8 mouse cellular contexts compared by ENCODE assay signal in the genomic region with DNA sequence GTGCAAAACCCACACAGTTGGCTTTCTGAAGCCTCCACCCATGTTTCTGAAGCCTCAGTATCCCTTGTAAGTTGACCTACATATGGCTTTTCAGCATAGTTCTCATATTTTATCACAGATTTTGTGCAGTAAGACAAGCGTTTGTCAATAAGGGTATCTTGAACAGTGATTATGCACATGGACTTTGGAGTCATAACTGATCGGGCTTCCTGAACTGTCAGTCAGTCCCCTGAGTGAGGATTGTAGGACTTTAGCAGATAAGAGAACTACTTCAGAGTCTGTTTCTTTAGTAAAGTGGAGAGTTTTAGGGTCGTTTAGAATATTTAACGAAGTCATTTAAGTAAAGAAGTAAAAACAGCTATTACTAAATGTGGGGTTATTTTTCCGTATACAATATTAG. TPM values are rescaled to one million over a fixed set of nuclear protein-coding genes. Genes with fewer than 3 reads are reported as not detected.
DNase-seq lines count a peak whose midpoint lies in the region; ATAC-seq and TF ChIP-seq lines count a peak whose summit lies in the region.

No protein-coding gene starts in this region.

- peak overlapping the region; percentile 94 for H3K4me2 ChIP-seq in heart, embryonic 16.5 days (ENCODE audit: low read depth, low read length)
- H3K4me2 ChIP-seq in forebrain, embryonic 15.5 days (replicated peaks): peak overlapping the region; percentile 49; the same call in 1 of the 2 replicates
- H3K4me2 ChIP-seq in liver, embryonic 15.5 days: peak overlapping the region; percentile 79

- no peak overlapping the region for H3K27ac ChIP-seq in heart, embryonic 16.5 days (ENCODE audit: low read length)
- no peak overlapping the region for H3K27ac ChIP-seq in ES-E14 (ENCODE audit: insufficient read depth, low read depth, low read length, poor library complexity, severe bottlenecking)
- H3K27ac ChIP-seq in forebrain, embryonic 15.5 days (replicated peaks): 0 out of 2 replicates have a peak overlapping the region, but pooled peaks have one; percentile 11
- H3K27ac ChIP-seq in liver, embryonic 15.5 days (replicated peaks): peak overlapping the region; percentile 68

- peaks cover 2% of the 10 kb centered on the region for H3K36me3 ChIP-seq in heart, embryonic 16.5 days (ENCODE audit: control insufficient read depth, insufficient read depth)
- peaks cover 13% of the 10 kb centered on the region for H3K36me3 ChIP-seq in ES-E14 (ENCODE audit: control insufficient read depth, insufficient read depth, low read length, poor library complexity, severe bottlenecking)
- H3K36me3 ChIP-seq in forebrain, embryonic 15.5 days: peaks cover 10% of the 10 kb centered on the region
- H3K36me3 ChIP-seq in liver, embryonic 15.5 days (replicated peaks): peaks cover 49% of the 10 kb centered on the region

- no peak for ATAC-seq in heart, embryonic 16.5 days (replicated peaks; ENCODE audit: extremely low read depth, insufficient read depth, low FRiP score)
- ATAC-seq in forebrain, embryonic 15.5 days (replicated peaks): no peak
- ATAC-seq in liver, embryonic 15.5 days (ENCODE audit: insufficient read depth): no peak
- ATAC-seq in megakaryocyte progenitor cell, adult 5-6 weeks (replicated peaks; ENCODE audit: poor library complexity): no peak

- H3K4me3 ChIP-seq in heart, embryonic 16.5 days (ENCODE audit: low read length): peak overlapping the region; percentile 59
- H3K4me3 ChIP-seq in ES-E14 (ENCODE audit: insufficient read depth in 1 of 2, low read depth in 1 of 2, low read length in 2 of 2, poor library complexity in 1 of 2, severe bottlenecking in 1 of 2): peak overlapping the region; percentile 72 to 76; a peak in 1 of 4 replicates
- H3K4me3 ChIP-seq in forebrain, embryonic 15.5 days: no peak overlapping the region
- H3K4me3 ChIP-seq in liver, embryonic 15.5 days (replicated peaks): peak overlapping the region; percentile 65

- intact Hi-C loops in heart, postnatal 25 days (cut with DNase I): no loop called here
- intact Hi-C loops in gastrocnemius, postnatal 36 days (cut with DNase I): no loop called here

- H3K4me1 ChIP-seq in heart, embryonic 16.5 days (ENCODE audit: control insufficient read depth, insufficient read depth, low read length): peaks cover 25% of the 10 kb centered on the region
- H3K4me1 ChIP-seq in ES-E14 (ENCODE audit: control insufficient read depth in 2 of 2, insufficient read depth in 2 of 2, low read length in 2 of 2, poor library complexity in 1 of 2): no peaks in the 10 kb centered on the region
- H3K4me1 ChIP-seq in forebrain, embryonic 15.5 days: peaks cover 30% of the 10 kb centered on the region
- H3K4me1 ChIP-seq in liver, embryonic 15.5 days (replicated peaks): peaks cover 69% of the 10 kb centered on the region

- in situ Hi-C loops in ES-E14 (cut with MboI; ENCODE audit: low sequenced_read_pairs in 2 of 2, unreplicated experiment in 2 of 2): no loop called here

- peak overlapping the region; percentile 70 for H3K9ac ChIP-seq in heart, embryonic 16.5 days (ENCODE audit: low read length)
- H3K9ac ChIP-seq in ES-E14 (ENCODE audit: insufficient read depth, low read depth, low read length, poor library complexity, severe bottlenecking): peak overlapping the region; percentile 29; the same call in 1 of the 2 replicates
- 0 out of 2 replicates have a peak overlapping the region, but pooled peaks have one; percentile 36 for H3K9ac ChIP-seq in forebrain, embryonic 15.5 days (replicated peaks)
- peak overlapping the region; percentile 57; the same call in 1 of the 2 replicates for H3K9ac ChIP-seq in liver, embryonic 15.5 days

- no peaks in the 10 kb centered on the region for H3K27me3 ChIP-seq in heart, embryonic 16.5 days (ENCODE audit: control insufficient read depth, insufficient read depth, low read length)
- H3K27me3 ChIP-seq in forebrain, embryonic 15.5 days: no peaks in the 10 kb centered on the region
- no peaks in the 10 kb centered on the region for H3K27me3 ChIP-seq in liver, embryonic 15.5 days

- H3K9me3 ChIP-seq in heart, embryonic 16.5 days (replicated peaks; ENCODE audit: control insufficient read depth, low read length): no peaks in the 10 kb centered on the region
- H3K9me3 ChIP-seq in ES-E14 (ENCODE audit: control insufficient read depth, insufficient read depth, low read depth, low read length): no peaks in the 10 kb centered on the region
- no peaks in the 10 kb centered on the region for H3K9me3 ChIP-seq in forebrain, embryonic 15.5 days
- H3K9me3 ChIP-seq in liver, embryonic 15.5 days (replicated peaks): no peaks in the 10 kb centered on the region

- 76% methylated on average over 5 of the region's 5 CpGs for WGBS in heart, embryonic 16.5 days
- 88% methylated on average over 5 of the region's 5 CpGs for WGBS in forebrain, embryonic 15.5 days
- 47% methylated on average over 5 of the region's 5 CpGs for WGBS in liver, embryonic 15.5 days (ENCODE audit: insufficient replicate concordance)

- no peak for DNase-seq in heart, postnatal 25 days (ENCODE audit: low spot score)
- no peak for DNase-seq in ES-E14 (ENCODE audit: low read depth, low spot score)
- DNase-seq in gastrocnemius, postnatal 36 days: no peak
- no peak for DNase-seq in layer of hippocampus, postnatal 36 days

TF ChIP-seq in ES-E14, 5 proteins besides CTCF, POLR2A, EP300 and RAD21:
- TF ChIP-seq ZNF384 (IDR thresholded peaks at IDR 0.05; ENCODE audit: low read depth, low read length): no peak
- no peak for TF ChIP-seq HCFC1 (IDR thresholded peaks at IDR 0.05; ENCODE audit: borderline replicate concordance, insufficient read depth, low read length)
- no peak for TF ChIP-seq ZC3H11A (IDR thresholded peaks at IDR 0.05; ENCODE audit: borderline replicate concordance, low read depth, low read length)
- TF ChIP-seq MAFK (IDR thresholded peaks at IDR 0.05; ENCODE audit: insufficient read depth, low read depth, low read length): no peak
- no peak for TF ChIP-seq CHD2 (IDR thresholded peaks at IDR 0.05; ENCODE audit: low read depth, low read length)

RNA-seq across cellular contexts. Expression of a gene that starts 6.2 kb away (rescaled TPM):
- 30.4 and 34.9 TPM in 2 replicates for polyA plus RNA-seq in heart, embryonic 16.5 days (2015; fragmentation: Nextera tagmentation; extraction: Ambion mirVana)
- total RNA-seq in heart, postnatal 25 days (2021): 10 to 100 TPM; 73.0 to 76.3 TPM
- total RNA-seq in ES-E14 (2012; rRNA removed): 27.9 and 28.5 TPM in 2 replicates
- 24.9 and 25.2 TPM in 2 replicates for polyA plus RNA-seq in forebrain, embryonic 15.5 days (2015; fragmentation: Nextera tagmentation; extraction: Ambion mirVana)
- 19.3 and 23.4 TPM in 2 replicates for polyA plus RNA-seq in liver, embryonic 15.5 days (2015; fragmentation: Nextera tagmentation; extraction: Ambion mirVana)
- 100 to 1,000 TPM in 1 of 2 experiments, 10 to 100 TPM in 1; 88.8 to 105 TPM for total RNA-seq in gastrocnemius, postnatal 36 days (2021)
- 10 to 100 TPM; 33.6 to 34.8 TPM for total RNA-seq in layer of hippocampus, postnatal 36 days (2021)
- 76.6 and 80.7 TPM in 2 replicates for total RNA-seq in megakaryocyte progenitor cell, adult 5-6 weeks (2015)
- total RNA-seq in megakaryocyte progenitor cell, adult 5-6 weeks (2017): 31.5 and 40.1 TPM in 2 replicates

RNA-seq across cellular contexts. Expression of a gene that starts 7.3 kb away (rescaled TPM):
- 75.5 and 80.6 TPM in 2 replicates for polyA plus RNA-seq in heart, embryonic 16.5 days (2015; fragmentation: Nextera tagmentation; extraction: Ambion mirVana)
- total RNA-seq in heart, postnatal 25 days (2021): 10 to 100 TPM; 40.3 to 54.7 TPM
- total RNA-seq in ES-E14 (2012; rRNA removed): 94.3 and 107 TPM in 2 replicates
- polyA plus RNA-seq in forebrain, embryonic 15.5 days (2015; fragmentation: Nextera tagmentation; extraction: Ambion mirVana): 69.7 and 73.6 TPM in 2 replicates
- 51.2 and 52.7 TPM in 2 replicates for polyA plus RNA-seq in liver, embryonic 15.5 days (2015; fragmentation: Nextera tagmentation; extraction: Ambion mirVana)
- total RNA-seq in gastrocnemius, postnatal 36 days (2021): 10 to 100 TPM; 47.8 to 48.3 TPM
- 10 to 100 TPM; 54.7 to 63.6 TPM for total RNA-seq in layer of hippocampus, postnatal 36 days (2021)
- total RNA-seq in megakaryocyte progenitor cell, adult 5-6 weeks (2015): 93.0 and 109 TPM in 2 replicates
- 50.1 and 50.6 TPM in 2 replicates for total RNA-seq in megakaryocyte progenitor cell, adult 5-6 weeks (2017)

Comparison
In these comparisons a context has a peak if more than half of its experiments do, and no peak if none do; other contexts are left out.
1. H3K27ac ChIP-seq: peak in forebrain, embryonic 15.5 days (single experiment) and liver, embryonic 15.5 days (single experiment); none in heart, embryonic 16.5 days (single experiment) and ES-E14 (single experiment).
2. Peak in every context shown above with its lines, with median percentiles within 50 percentile points of each other: H3K4me2 ChIP-seq and H3K9ac ChIP-seq.